Mouse (Mus musculus): Measurements from ENCODE around the gene Ctcfl.

- TF ChIP-seq CTCF (IDR thresholded peaks at IDR 0.05) (no peak), POLR2A (IDR thresholded peaks at IDR 0.05; ENCODE audit: insufficient read depth, low read depth, low read length) (no peak), EP300 (IDR thresholded peaks at IDR 0.05; ENCODE audit: insufficient read depth, low read depth, low read length) (no peak)
Observed at GRCm38 (mm10) chr2:173148001-173148400, 28.7 kb upstream of the Ctcfl start.

All from heart, adult 2 months (tissue).